Mouse (Mus musculus) small intestine, adult 2 months (tissue): Measurements from ENCODE around the gene Tubal3.

Experiments
- CTCF ChIP-seq: fragments of 200-500 bp; IDR thresholded peaks from 2 replicates; pipeline ENCODE4 v1.5.1; 2012; ENCODE audit warnings: low read depth, mild to moderate bottlenecking, control low read depth, inconsistent platforms, low read length, moderate library complexity, mixed read lengths; ENCODE audit not compliant: insufficient replicate concordance, insufficient read length; ENCODE audit errors: extremely low read depth
- POLR2A ChIP-seq: fragments of 200-500 bp; IDR thresholded peaks from 2 replicates; pipeline ENCODE4 v1.6.1; 2012; ENCODE audit warnings: low read depth, mild to moderate bottlenecking, control low read depth, inconsistent platforms, low read length, moderate library complexity

GRCm38 (mm10) chr13:3907151-3907696 is 10.8 kb upstream of the Tubal3 start:
- no peak for TF ChIP-seq CTCF
- no peak for TF ChIP-seq POLR2A
